Mouse (Mus musculus): ENCODE data around the gene Ccl7. TPM values are rescaled to one million over a fixed set of nuclear protein-coding genes. Genes with fewer than 3 reads are reported as not detected.

The Ccl7 gene
- total RNA-seq, 4 experiments from 2014 or later = not detected

DNA sequence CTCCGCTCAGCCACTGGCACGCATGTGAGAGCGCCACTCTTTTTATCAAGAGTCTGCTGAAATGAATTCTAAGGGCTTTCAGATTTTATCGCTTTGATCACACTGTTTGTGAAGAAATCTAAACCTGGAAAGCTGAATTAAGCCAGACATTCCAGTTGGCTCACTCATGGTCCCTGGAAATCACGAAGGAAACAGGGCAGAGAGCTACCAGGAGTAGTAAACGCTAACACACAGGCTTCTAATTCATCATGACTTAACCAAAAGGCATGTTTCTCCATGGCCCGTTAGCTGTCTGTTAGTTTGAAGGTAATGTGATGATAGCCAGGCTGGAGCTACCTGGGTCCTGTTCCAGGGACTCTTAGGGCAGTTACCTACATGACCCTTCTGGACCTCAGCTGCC, 11.1 kb upstream of the Ccl7 start:
- no peak for DNase-seq (ENCODE audit: low spot score in 2 of 2)

DNA sequence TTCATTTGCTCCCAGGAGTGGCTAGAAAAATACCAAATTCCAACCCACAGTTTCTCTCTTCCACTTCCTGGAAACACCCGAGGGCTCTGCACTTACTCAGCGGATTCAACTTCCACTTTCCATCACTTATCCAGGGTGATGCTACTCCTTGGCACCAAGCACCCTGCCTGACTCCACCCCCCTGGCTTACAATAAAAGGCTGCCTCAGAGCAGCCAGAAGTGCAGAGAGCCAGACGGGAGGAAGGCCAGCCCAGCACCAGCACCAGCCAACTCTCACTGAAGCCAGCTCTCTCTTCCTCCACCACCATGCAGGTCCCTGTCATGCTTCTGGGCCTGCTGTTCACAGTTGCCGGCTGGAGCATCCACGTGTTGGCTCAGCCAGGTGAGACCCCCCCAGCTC, 10.2 kb upstream of the Ccl7 start, which contains the start of gene Ccl2:
Ccl2 (plus strand) TSS at position 216 of the 400 bp plus-strand sequence.
- DNase-seq (ENCODE audit: low spot score in 2 of 2) = peak; percentile 16 to 56

DNA sequence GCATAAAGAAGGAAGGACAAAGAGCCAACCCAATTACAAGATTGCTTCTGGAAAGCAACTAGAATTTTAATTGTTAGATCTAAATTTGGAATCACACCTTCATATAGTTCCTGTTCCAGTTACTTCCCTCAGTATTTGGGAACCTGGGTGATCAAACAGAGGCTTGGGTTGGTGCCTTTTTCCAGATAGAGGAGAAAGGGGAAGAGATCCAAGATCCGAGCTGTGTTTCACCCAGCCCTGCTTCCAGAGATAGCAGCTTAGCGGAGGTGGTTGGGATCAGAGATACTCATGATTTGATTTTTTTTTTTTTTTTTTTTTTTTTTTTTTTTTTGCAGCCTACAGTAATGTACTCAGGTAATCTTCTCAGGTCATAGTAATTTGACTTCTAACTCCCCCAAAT, 9.7 kb upstream of the Ccl7 start:
- DNase-seq (ENCODE audit: low spot score in 2 of 2) = no peak

DNA sequence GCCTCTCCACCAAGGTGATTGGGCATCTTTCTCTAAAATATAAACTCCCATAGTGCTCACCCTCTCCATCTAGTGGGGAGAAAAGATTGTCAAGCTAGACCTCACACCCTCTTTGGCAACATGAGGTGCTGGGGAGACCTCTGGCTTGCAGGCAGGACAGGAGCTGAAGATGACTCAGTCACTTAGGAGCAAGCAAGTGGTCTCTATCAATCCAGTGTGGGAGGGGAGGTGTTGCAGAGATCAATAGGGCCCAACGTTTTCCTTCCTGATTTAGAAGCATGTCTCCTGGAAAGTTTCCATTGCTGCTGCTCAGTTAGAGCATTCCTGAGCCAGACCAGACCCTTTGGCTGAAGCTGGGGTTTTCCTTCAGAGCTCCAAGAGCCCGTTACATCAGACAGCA, 7.0 kb upstream of the Ccl7 start, which contains the start of gene Gm17268:
Gm17268 (minus strand) TSS at position 28 of the 400 bp plus-strand sequence.
- DNase-seq (ENCODE audit: low spot score in 2 of 2) = no peak

DNA sequence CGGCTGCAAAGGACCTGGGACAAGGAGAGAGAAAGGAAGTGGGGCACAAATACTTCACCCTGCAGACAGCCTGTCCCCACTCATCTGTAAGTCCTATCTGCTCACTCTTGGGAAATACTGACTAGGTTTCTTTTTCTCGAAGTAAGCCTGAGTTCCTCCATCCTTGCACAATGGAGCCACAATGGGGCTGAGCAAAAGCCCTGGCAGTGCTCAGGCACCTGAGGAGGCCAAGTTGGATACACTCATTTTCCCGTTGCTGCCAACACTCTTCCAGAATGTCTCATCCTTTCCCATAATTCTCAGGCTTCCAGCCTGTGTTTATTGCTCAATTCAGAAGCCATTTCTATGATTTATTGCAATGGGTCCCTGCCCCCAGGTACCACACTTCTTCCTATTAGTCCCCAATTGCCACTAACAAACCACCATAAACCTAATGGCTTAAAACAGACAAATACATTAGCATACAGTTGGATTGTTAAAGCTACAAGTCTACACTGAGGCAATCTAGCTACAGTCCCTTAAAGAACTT, 6.3 kb upstream of the Ccl7 start:
- no peak for DNase-seq (ENCODE audit: low spot score in 2 of 2)

DNA sequence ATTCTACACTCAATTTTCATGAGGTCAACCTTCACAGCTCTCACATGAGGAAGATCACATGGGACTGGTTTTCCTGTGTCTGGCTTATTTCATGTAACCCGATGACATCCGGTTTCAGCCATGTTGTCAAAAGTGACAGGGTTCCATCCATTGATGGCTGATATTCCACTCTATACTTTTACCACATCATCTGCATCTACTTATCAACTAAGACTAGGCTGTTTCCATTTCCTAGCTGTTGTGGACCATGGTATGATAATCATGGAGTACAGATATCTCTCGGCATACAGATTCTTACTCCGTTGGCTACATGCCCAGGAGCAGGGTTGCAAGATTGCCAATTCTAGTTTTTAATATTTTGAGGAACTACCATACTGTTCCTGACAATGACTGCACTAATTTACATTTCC, 3.8 kb upstream of the Ccl7 start:
- no peak for DNase-seq (ENCODE audit: low spot score in 2 of 2)

DNA sequence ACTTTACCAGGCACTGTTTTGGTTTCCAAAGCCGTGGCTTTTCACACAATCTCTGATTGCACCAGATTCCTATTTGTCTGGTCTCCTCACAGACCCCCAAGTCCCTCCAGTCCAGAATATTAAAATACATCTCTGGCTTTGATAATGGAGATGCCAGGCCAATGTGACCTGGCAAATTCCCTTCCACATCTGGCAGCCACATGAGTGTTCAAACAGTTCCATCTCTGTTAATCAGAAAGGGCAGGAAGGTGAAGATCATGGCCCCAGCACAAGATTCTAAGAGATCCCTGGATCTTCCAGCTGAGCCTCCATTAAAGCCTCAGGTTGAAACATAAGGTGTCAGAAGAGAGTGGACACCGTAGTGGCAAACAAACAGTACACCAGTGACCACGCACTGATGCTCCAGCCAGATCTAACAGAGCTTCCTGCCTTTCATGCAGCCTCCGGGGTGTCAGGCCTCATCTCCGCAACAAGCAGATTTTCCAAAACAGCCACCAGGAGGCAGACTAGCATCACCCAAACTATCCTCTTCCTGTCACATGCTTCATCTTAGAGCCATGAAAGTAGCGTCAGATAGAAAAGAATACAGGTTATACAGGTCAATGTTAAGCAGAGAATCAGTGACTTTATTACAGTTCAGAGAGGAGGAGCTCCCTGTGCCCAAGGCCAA, 2.4 kb downstream of the Ccl7 start:
- DNase-seq (ENCODE audit: low spot score in 2 of 2) = no peak

DNA sequence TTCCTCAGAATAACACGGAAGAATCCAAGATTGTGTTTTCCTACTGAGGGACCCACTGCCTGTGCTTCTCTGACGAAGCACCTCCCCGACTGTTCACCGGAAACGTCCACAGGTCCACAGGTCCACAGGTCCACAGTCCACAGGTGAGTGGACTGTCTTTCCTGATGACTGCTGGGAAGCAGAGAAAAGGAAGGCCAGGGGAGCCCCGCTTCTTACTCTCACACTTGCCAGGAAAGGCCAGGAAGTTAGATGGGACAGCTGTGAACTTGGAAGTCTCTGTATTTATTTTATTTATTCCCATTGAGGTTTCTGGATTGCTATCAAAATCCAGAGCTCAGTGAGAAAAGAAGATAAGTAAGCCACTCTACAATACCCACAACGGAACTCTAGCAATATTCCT, 8.3 kb downstream of the Ccl7 start:
- DNase-seq (ENCODE audit: low spot score in 2 of 2) = no peak

DNA sequence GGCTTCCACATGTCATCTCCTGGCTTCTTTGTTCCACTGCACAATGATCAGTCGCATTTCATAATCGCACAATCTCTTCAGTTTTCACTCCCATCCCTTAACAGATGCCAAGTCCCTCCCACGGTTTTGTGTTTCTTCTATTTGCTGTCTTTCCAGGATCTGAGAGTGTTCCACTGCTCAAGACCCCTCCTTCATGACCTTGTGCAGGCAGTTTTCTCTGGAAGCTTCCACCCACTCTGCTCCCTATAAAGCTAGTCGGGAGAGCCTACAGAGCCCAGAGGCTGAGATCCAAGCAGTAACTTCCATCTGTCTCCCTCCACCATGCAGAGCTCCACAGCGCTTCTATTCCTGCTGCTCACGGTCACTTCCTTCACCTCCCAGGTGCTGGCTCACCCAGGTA, 12.1 kb downstream of the Ccl7 start, which contains the start of gene Ccl11:
Ccl11 (plus strand) TSS at position 178 of the 400 bp plus-strand sequence.
- DNase-seq (ENCODE audit: low spot score in 2 of 2) = peak in 1 of 2 experiments; percentile 30

DNA sequence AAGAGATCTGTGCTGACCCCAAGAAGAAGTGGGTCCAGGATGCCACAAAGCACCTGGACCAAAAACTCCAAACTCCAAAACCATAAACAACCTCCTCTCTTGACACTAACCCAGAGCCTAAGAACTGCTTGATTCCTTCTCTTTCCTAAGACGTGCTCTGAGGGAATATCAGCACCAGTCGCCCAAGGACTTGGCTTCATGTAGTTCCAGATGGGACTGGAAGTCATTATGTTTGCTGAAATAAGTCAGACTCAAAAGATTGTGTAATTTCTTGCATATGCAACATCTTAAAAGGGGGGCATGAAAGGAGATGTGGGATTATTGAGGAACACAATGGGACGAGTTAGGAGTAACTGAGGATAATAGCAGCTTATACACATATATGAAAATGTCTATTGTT, 16.7 kb downstream of the Ccl7 start:
- no peak for DNase-seq (ENCODE audit: low spot score in 2 of 2)

DNA sequence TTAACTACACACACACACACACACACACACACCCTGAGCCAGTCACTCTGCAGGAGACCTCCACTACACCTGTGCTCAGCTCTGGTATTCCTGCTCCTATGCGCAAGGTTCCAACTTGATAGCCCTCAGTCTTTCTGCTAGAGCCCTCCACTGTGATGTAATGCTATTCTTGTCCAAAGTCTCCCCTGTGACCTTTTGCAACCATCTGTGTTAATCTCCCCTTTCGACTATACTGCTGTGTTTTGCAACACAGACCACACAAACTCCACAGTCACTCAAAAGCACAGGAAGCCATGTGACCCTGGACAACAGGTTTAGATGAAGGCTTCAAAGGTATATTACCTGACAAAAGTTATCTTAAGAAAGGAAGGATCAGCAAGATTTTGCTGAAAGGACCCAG, 17.9 kb downstream of the Ccl7 start:
- DNase-seq (ENCODE audit: low spot score in 2 of 2) = no peak

DNA sequence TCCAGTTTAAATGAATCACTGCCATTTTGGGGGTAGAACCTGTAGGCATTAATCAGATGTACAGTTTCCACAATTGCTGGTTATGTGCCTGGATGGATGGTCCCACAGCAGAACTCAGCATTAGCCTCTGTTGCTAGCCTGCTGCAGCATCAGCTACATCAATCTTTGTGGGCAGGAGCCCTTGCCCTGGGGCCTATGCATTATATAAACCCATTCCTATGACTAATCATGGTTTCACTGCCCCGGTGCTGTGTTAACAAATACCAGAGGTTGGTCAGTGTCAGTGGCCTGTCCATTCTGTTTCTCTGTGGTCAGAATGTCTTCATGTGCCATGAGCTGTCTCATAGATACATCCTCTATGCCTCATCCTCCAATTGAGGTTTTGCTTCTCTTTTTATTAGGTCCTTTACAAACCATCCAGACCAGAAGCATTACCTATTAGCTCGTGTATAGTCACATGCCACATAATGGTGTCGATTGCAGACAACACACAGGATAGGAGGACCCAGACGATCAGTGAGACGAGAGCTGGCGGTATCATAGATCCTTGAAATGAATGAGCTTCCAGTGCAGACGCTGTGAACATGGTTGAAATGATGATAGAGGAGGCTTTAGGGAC, 21.6 kb downstream of the Ccl7 start:
- DNase-seq (ENCODE audit: low spot score in 2 of 2) = no peak

DNA sequence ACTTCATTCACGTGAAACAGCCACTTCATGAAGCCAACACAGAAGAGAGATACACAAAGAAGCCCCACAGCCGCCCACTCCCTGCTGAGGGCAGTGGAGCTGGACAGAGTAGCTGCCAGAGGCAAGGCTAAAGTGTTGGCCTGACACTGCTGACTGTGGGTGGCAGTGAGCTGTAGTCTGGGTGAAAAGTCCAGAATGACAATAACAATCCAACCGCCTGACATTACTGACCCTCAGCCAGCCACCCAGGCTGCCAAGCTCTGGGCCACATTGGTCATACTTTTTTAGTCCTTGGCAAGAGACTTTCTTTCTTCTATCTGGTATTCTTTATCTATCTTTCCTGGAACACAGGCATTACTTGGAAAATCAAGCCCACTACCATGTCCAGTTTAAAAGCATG, 25.6 kb downstream of the Ccl7 start:
- DNase-seq (ENCODE audit: low spot score in 2 of 2) = no peak

DNA sequence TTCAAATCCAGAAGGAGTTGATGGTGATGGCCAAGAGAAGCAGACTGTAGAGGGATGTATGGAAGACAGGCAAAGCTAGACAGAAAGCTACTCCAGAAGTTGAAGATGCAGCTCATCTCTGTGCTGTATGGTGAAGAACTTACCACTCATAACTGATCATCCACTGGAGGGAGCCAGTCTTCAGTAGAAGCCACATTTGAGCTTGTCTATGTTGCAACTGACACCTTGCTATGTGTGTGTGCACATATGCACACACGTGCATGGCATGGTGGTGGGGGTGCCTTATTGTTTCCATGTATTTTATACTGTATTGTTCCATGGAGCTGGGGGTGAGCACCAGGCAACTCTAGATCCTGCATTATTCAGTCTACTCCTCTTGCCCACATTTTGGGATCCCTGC, 26.9 kb downstream of the Ccl7 start:
- DNase-seq (ENCODE audit: low spot score in 2 of 2) = no peak

DNA sequence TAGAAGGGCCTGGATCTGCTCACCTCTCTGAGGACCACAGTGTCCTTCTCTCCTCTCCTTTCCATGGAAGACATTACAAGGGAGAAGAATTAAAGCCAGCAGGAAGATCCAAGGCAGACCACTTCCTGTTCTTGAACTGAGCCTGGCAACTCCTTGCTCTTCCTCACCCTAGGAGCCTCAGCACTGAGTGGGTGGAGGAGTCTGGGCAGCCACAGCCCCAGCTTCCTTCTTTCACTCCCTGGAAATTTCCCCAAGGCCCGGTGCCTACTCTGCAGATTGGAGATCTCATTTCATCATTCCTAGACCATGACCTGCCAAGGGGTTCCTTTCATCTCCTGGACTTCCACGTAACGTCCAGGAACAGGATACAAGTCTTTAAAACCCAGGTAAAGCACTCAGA, 27.5 kb downstream of the Ccl7 start:
- no peak for DNase-seq (ENCODE audit: low spot score in 2 of 2)

DNA sequence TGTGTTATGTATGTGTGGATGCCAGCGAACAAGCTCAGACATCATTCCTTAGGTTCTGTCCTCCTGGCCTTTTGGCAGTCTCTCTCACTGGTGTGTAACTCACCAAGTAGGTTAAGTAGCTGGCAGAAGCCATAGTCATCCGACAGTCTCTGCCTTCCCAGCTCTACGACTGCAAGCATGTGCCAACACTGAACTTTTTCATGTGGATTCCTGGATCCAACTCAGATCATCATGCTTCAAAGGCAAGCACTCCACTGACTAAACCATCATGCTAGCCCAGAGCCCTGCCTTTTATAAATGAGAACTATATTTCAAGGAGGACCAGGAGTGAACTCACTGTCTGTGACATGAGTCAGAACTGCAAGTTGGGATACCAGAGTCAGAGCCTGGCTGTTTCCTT, 28.2 kb downstream of the Ccl7 start:
- no peak for DNase-seq (ENCODE audit: low spot score in 2 of 2)

DNA sequence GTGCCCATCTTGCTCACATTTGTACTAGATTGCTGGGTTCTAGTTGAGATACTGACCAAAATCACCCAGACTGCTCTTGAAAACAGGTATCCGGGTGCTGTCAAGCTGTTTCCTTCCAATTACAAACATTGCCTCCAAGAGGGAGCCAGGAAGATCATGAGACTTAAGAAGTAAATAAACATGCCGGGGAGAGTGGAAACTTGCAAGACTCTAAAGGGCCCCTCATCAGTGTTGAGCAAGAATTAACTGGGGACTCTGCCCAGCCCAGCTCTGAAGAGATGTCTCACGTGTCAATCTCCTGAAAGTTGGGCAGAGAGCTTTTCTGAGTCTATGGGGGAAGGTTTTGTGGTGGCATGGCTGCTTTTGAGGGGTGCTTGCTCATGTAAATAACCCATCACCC, 31.5 kb downstream of the Ccl7 start:
- DNase-seq (ENCODE audit: low spot score in 2 of 2) = no peak

DNA sequence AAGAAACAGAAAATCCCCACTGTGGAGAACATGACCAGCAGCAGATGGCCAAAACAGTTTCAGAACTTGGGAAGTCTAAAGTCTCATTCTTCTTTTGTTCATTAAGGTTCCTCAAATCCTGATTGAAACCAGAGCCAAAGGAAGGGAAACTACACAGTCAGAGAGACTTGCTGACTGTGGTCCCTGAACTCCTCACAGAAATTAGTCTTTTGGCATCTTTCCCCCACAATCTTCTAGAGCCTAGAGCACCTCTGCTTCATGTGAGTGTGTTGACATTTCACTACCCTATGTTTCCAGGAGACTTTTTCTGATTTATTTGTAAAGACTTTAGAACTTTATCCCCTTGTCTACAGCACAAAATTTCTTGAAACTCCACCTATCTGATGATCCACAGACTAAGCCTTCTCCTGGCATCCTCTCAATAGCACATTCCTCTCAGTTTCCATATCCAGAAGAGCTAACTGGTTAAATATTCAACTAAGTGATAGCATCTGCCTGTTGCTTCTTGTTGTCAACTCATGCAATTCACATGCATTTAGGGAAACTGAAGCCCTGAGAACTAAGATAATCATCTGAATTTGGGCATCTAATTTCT, 32.7 kb downstream of the Ccl7 start:
- DNase-seq (ENCODE audit: low spot score in 2 of 2) = no peak

DNA sequence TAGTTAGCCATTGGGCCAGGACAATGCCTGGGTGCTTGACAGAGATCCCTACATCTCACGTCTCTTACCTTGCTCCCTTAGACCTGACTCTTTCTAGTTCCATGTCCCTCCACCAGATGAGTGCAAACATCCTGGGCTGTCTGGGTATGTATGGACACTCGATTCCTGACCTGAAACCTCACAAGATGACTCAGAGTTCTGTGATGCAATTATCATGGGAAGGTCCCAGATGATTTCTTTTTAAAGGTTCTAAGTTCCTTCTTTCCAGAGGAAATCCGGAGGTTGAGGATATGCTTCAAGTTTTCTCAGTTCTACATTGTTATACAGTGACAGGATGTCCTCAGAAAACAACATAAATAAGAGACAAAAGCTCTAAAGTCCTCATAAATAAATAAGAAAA, 35.4 kb downstream of the Ccl7 start:
- no peak for DNase-seq (ENCODE audit: low spot score in 2 of 2)

DNA sequence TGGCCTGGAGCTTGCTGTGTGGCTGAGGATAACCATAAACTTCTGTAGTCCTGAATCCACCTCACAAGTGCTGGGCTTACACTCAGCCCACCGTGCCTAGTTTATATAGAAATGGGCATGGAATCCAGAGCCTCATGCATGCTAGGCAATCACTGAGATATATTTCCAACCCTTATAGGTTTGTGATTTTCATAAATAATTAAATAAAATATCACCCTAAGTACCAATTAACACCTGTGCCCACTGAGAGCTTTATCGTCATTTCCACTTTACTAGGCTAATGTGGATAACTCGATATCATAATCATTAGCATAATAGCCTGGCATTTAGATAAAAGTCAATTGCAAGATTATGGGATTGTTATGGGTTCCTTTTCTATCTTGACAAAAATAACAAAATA, 38.8 kb downstream of the Ccl7 start:
- no peak for DNase-seq (ENCODE audit: low spot score in 2 of 2)
